Mouse (Mus musculus): Measurements from ENCODE around the gene Efcab2. TPM values are rescaled to one million over a fixed set of nuclear protein-coding genes. Genes with fewer than 3 reads are reported as not detected.

Efcab2 gene
- polyA plus RNA-seq, 1 experiment from 2014 or later = 4.9 TPM

DNA sequence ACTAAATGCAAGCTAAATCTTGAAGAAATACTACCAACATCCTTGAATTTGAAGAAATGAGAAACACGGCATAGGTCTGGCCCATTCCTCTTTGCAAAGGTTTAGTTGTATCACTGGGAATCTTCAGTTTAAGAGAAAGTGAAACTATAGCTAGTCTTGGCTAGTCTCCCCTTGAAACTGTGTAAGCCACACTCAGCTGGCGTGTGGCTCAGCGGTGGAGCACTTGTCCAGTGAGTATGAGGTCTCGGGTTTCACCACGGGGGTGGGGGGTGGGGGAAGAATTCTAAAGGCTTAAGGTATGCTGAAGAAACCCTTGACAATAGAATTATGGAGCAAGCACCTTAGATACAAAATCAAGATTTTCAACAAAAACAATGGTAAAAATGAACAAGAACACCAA lies 117.3 kb downstream of the Efcab2 start:
- no peak for ATAC-seq (ENCODE audit: insufficient number of reproducible peaks, low FRiP score, low TSS enrichment, low read depth)
- Histone ChIP-seq H3K9me3 (replicated peaks) (no peaks in the 10 kb centered on the region), H3K36me3 (no peaks in the 10 kb centered on the region), H3K4me3 (replicated peaks) (no peak overlapping the region), H3K9ac (no peak overlapping the region), H3K27ac (replicated peaks) (no peak overlapping the region; the same call in 1 of the 2 replicates), H3K27me3 (no peaks in the 10 kb centered on the region), H3K4me1 (peaks cover 15% of the 10 kb centered on the region), H3K4me2 (replicated peaks) (no peak overlapping the region)
- WGBS = 34% methylated on average over 5 of the region's 5 CpGs

- no peaks in the 10 kb centered on the region for H3K27me3 ChIP-seq
- H3K9me3 ChIP-seq (replicated peaks) = no peaks in the 10 kb centered on the region
- ATAC-seq (ENCODE audit: insufficient number of reproducible peaks, low FRiP score, low TSS enrichment, low read depth) = no peak
- H3K27ac ChIP-seq (replicated peaks) = peak overlapping the region; percentile 90
- no peaks in the 10 kb centered on the region for H3K36me3 ChIP-seq
- peak overlapping the region; percentile 98 for H3K4me2 ChIP-seq (replicated peaks)
- WGBS = under 1% methylated on average over 21 of the region's 21 CpGs
- peak overlapping the region; percentile 73 for H3K4me3 ChIP-seq (replicated peaks)
- H3K4me1 ChIP-seq = peaks cover 34% of the 10 kb centered on the region
- peak overlapping the region; percentile 55 for H3K9ac ChIP-seq
Measured at GRCm38 (mm10) chr1:178527185-178527546, 121.3 kb downstream of the Efcab2 start.

GRCm38 (mm10) chr1:178527547-178528361 lies 121.9 kb downstream of the Efcab2 start:
- ATAC-seq (ENCODE audit: insufficient number of reproducible peaks, low FRiP score, low TSS enrichment, low read depth) = peak; percentile 26; the same call in 1 of the 2 replicates
- Histone ChIP-seq H3K4me3 (replicated peaks) (peak overlapping the region; percentile 73), H3K27ac (replicated peaks) (peak overlapping the region; percentile 90), H3K36me3 (no peaks in the 10 kb centered on the region), H3K27me3 (no peaks in the 10 kb centered on the region), H3K4me2 (replicated peaks) (peak overlapping the region; percentile 98), H3K4me1 (peaks cover 37% of the 10 kb centered on the region), H3K9ac (peak overlapping the region; percentile 55), H3K9me3 (replicated peaks) (no peaks in the 10 kb centered on the region)
- WGBS = under 1% methylated on average over 59 of the region's 59 CpGs

DNA sequence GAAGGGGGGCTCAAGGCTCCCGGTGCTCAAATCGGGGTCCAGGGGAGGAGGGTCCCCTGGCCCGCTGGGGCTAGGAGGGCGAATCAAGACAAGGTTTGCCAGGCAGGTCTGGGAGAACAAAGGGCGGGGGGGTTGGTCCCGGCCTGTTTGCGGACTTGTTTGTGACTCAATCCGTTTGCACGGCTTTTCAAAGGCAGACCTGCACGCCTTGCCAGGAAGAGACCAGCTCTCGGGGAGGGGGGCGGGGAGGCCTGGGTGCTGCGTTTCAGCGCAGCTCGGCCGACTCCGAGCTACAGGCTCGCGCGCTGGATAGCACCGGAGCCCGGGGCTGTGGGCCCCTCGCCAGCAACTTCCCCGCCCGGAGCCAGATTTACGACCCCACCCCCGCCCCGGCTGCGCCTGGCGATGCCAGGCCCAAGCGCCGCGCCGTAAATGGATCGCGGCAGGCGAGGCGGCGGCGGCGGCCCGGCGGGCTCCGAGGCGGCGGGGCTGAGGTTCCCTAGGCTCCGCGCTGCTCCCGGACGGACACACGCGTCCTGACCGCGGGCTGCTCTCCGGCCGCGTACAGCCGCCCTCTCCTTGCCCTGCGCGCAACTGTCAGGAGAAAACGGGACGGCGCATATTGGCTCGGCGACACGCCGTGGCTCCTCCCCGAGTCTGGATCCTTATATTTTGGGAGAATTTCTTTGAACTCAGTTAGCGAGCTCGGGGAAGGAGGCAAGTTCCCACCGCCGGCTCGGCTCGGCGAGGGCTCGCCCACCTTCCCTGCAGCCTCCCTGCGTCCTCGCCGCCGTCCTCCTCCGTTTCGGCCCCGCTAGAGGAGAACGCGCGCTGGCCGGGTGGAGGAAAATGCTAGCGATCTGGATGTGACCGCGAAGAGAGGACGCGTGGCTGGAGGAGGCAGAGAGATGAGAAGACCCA lies 122.8 kb downstream of the Efcab2 start, which contains the start of gene Kif26b:
Kif26b (plus strand) TSS at position 695 of the 921 bp plus-strand sequence.
- WGBS = under 1% methylated on average over 92 of the region's 92 CpGs
- Histone ChIP-seq H3K9me3 (replicated peaks) (no peaks in the 10 kb centered on the region), H3K4me2 (replicated peaks) (peak within 1 kb of the TSS; percentile 98), H3K9ac (peak within 1 kb of the TSS; percentile 55), H3K27ac (replicated peaks) (peak within 1 kb of the TSS; percentile 90), H3K27me3 (no peaks in the 10 kb centered on the region), H3K4me3 (replicated peaks) (peak within 1 kb of the TSS; percentile 73), H3K4me1 (peaks cover 33% of the 10 kb centered on the region), H3K36me3 (no peaks in the 10 kb centered on the region)
- peak; percentile 56 for ATAC-seq (ENCODE audit: insufficient number of reproducible peaks, low FRiP score, low TSS enrichment, low read depth)

DNA sequence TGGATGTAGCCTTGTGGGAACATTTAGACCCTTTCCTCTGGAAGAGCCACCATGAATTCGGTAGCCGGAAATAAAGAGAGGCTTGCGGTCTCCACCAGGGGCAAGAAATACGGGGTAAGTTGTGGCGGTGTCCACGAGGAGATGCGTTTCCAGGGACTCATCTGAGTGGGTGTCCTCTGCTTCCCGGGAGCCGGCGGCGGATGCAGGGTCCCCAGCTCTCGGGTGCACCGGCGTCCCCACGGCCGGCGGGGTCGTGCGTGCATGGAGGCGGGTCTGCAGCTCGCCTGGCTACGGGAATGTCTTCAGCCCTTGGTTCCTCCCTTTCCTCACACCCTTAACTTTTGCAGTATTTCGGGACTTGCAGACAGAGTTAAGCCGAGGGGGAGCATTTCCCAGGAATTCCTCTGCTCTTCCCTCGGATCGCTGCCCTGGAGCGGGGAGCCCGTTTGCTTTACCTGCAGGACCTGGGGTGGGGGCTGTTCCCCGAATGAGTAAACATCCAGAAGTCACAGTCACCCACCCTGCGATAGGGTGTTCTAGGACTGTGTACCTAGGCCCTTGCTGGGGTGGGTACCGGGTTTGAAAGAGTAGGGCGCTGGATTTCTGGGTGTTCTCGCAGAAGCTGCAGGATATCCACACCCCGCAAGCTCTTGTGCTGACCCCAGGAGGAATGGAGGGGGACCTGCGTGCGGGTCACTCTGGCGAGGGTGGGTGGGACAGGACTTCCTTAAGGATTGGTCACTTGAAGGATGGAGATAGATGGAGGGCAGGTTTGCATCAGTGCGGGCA lies 123.8 kb downstream of the Efcab2 start:
- Histone ChIP-seq H3K27me3 (no peaks in the 10 kb centered on the region), H3K4me2 (replicated peaks) (peak overlapping the region; percentile 98), H3K36me3 (no peaks in the 10 kb centered on the region), H3K27ac (replicated peaks) (peak overlapping the region; percentile 90), H3K9me3 (replicated peaks) (no peaks in the 10 kb centered on the region), H3K9ac (peak overlapping the region; percentile 55), H3K4me3 (replicated peaks) (peak overlapping the region; percentile 73), H3K4me1 (peaks cover 32% of the 10 kb centered on the region)
- under 1% methylated on average over 37 of the region's 38 CpGs for WGBS
- ATAC-seq (ENCODE audit: insufficient number of reproducible peaks, low FRiP score, low TSS enrichment, low read depth) = no peak

GRCm38 (mm10) chr1:178530301-178531078 lies 124.6 kb downstream of the Efcab2 start:
- ATAC-seq (ENCODE audit: insufficient number of reproducible peaks, low FRiP score, low TSS enrichment, low read depth) = peak; percentile 31
- no peaks in the 10 kb centered on the region for H3K27me3 ChIP-seq
- WGBS = under 1% methylated on average over 58 of the region's 62 CpGs
- peak overlapping the region; percentile 55 for H3K9ac ChIP-seq
- H3K4me2 ChIP-seq (replicated peaks) = peak overlapping the region; percentile 98
- peak overlapping the region; percentile 68 for H3K27ac ChIP-seq (replicated peaks)
- peaks cover 32% of the 10 kb centered on the region for H3K4me1 ChIP-seq
- peaks cover 7% of the 10 kb centered on the region for H3K36me3 ChIP-seq
- no peaks in the 10 kb centered on the region for H3K9me3 ChIP-seq (replicated peaks)
- peak overlapping the region; percentile 73 for H3K4me3 ChIP-seq (replicated peaks)

Small RNAs within 50 kb of the gene (microRNA-seq; reads per million reads assigned to microRNA genes)
- gene Gm27458 (ENCODE audit: borderline number of aligned reads) = not detected

Other genes with a start within 250 kb of the Efcab2 start
- 25.8 and 29.2 TPM in 2 replicates for gene Desi2, start 218.7 kb upstream of the Efcab2 start, polyA plus RNA-seq (2015; fragmentation: Nextera tagmentation; extraction: Ambion mirVana)
- gene Cox20, start 87.0 kb upstream of the Efcab2 start, polyA plus RNA-seq (2015; fragmentation: Nextera tagmentation; extraction: Ambion mirVana) = 113 and 118 TPM in 2 replicates
- gene Hnrnpu, start 68.3 kb upstream of the Efcab2 start, polyA plus RNA-seq (2015; fragmentation: Nextera tagmentation; extraction: Ambion mirVana) = 356 and 362 TPM in 2 replicates
- 7.4 and 8.7 TPM in 2 replicates for gene Kif26b, start 123.0 kb downstream of the Efcab2 start, polyA plus RNA-seq (2015; fragmentation: Nextera tagmentation; extraction: Ambion mirVana)